Comparison of ENCODE assay signal across 23 mouse cellular contexts in the genomic region with DNA sequence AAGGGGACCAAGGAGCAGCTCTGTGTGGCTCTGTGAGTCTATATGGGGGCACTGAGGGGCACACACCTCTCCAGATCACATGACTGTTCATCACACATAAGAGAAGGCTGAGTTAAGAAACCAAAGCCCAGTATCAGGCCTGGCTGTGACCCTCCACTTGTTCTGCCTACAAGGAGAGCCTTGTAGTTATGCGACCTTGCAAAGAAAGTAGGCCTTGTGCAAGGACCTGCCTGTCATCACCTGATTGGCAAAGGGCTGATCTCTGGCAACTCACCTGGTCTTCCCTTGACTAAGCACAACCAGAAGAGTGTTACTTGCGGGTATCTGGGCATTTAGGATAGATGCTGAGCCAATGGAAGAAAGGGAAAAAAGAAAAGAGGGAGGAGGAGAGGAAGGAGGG.
"Had no signal": no experiment of that assay in that cellular context is flagged by ENCODE, and none has a peak within 500 bp of the region (broad histone marks: within the 10 kb centered on the region; RNA-seq: fewer than 3 reads in every experiment).

No protein-coding gene starts in this region.

- H3K27me3 ChIP-seq: heart, embryonic 12.5 days; hindbrain, embryonic 12.5 days; intestine, embryonic 15.5 days; limb, embryonic 12.5 days; liver, embryonic 13.5 days; liver, embryonic 15.5 days had no signal

- H3K4me3 ChIP-seq: gastrocnemius, adult 2 months; heart, embryonic 12.5 days; hindbrain, embryonic 10.5 days; hindbrain, embryonic 12.5 days; intestine, embryonic 15.5 days; layer of hippocampus, adult 2 months; left cerebral cortex, adult 2 months; limb, embryonic 10.5 days; limb, embryonic 12.5 days; liver, embryonic 13.5 days; liver, embryonic 15.5 days had no signal

- H3K36me3 ChIP-seq: heart, embryonic 12.5 days; hindbrain, embryonic 10.5 days; hindbrain, embryonic 12.5 days; intestine, embryonic 15.5 days; limb, embryonic 10.5 days; limb, embryonic 12.5 days; liver, embryonic 13.5 days; liver, embryonic 15.5 days had no signal

- H3K9ac ChIP-seq: heart, embryonic 12.5 days; hindbrain, embryonic 12.5 days; hindbrain, embryonic 14.5 days; intestine, embryonic 15.5 days; limb, embryonic 12.5 days; liver, embryonic 13.5 days; liver, embryonic 15.5 days; liver, postnatal 0 days had no signal

- H3K4me1 ChIP-seq: heart, embryonic 12.5 days; intestine, embryonic 15.5 days; limb, embryonic 10.5 days; limb, embryonic 12.5 days; liver, embryonic 13.5 days; liver, embryonic 15.5 days had no signal

- H3K27ac ChIP-seq: gastrocnemius, adult 2 months; hindbrain, embryonic 12.5 days; hindbrain, embryonic 14.5 days; intestine, embryonic 15.5 days; layer of hippocampus, adult 2 months; left cerebral cortex, adult 2 months; limb, embryonic 10.5 days; limb, embryonic 12.5 days; liver, embryonic 13.5 days; liver, embryonic 15.5 days had no signal

- DNase-seq: gastrocnemius, adult 2 months; gastrocnemius, postnatal 10 days; gastrocnemius, postnatal 25 days; heart, postnatal 14 days; heart, postnatal 36 days; kidney, adult 18-20 months; kidney, adult 8-10 months; kidney, postnatal 10 days; kidney, postnatal 25 days; kidney, postnatal 4 days; liver; liver, embryonic 13.5 days; liver, postnatal 0 days had no signal
